Mouse (Mus musculus) CD8-positive naive resting alpha-beta T cell, adult 57 days (primary cell): ENCODE results near the gene Gm9112. TPM values are rescaled to one million over a fixed set of nuclear protein-coding genes. Genes with fewer than 3 reads are reported as not detected.

Experiments used
- total RNA-seq: library from RNA; stranded (reverse); gene quantifications from one replicate; pipeline ENCODE4 v1.2.4, GENCODE M21; 2023

Gm9112 gene
- total RNA-seq = not detected

GRCm38 (mm10) chrX:102707535-102707934 is at the start of gene Gm9112, which contains the start of gene Dmrtc1b:
Gene Gm9112, minus strand, starts transcription at chrX:102707635.
Gene Dmrtc1b, plus strand, starts transcription at chrX:102707865.

DNA sequence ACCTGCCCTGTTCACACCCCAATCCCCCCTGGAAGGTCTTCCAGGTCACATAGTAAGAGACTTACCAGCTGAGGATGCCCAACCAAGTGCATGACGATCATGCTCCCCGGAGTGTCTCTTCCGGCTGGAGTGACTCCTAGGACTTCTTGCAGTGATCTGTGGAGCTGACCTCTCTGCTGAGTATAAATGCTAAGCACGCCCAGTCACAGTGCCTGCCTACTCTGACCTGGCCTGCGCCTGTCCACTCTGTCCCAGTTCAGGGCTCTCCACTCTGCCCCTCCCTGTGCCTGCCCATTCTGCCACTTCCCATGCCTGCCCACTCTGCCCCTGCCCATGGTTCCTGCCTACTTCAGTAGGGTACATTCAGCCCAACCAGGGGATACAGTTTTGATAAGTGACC is 20.6 kb downstream of the Gm9112 start, which contains the start of gene Gm3880:
Gene Gm3880 (minus strand): TSS at position 101 of the 400 bp plus-strand sequence.

Other genes with a start within 250 kb of the Gm9112 start
- 17.5 TPM for gene Hdac8, start 202.3 kb downstream of the Gm9112 start, total RNA-seq
- 1.0 TPM for gene Phka1, start 63.4 kb downstream of the Gm9112 start, total RNA-seq
- not detected for gene Gm3880, start 20.7 kb downstream of the Gm9112 start, total RNA-seq
- not detected for gene Dmrtc1b, start 230 bp upstream of the Gm9112 start, total RNA-seq
- not detected for gene Dmrtc1c1, start 95.3 kb upstream of the Gm9112 start, total RNA-seq
- not detected for gene Dmrtc1c2, start 147.0 kb upstream of the Gm9112 start, total RNA-seq
- gene 1700031F05Rik, start 160.3 kb upstream of the Gm9112 start, total RNA-seq = not detected
- not detected for gene Dmrtc1a, start 201.1 kb upstream of the Gm9112 start, total RNA-seq
- gene 1700011M02Rik, start 201.3 kb upstream of the Gm9112 start, total RNA-seq = not detected
- gene 1700018G05Rik, start 220.7 kb upstream of the Gm9112 start, total RNA-seq = not detected